Mouse (Mus musculus): ENCODE results near the gene Zfc3h1. TPM values are rescaled to one million over a fixed set of nuclear protein-coding genes. Genes with fewer than 3 reads are reported as not detected.

The Zfc3h1 gene
- polyA plus RNA-seq, 1 experiment from 2014 or later = 16.5 TPM

DNA sequence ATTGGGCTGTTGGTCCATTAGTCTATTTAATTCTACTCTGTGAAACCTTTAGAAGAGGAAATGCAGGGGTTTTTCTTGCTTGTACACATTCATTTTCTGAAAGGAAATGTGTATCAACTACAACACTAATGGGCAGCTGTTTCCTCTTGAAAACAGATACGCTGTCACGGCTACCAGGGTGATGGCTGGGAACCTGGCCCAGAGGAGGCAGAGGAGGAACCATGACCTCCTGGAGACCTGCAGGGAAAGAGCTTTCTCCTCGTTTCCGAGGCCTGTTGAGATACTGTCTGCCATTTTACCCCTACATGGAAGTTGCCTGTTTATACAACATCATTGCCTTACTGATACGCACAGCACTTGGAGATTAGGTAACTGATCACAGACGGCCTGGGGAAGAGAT is 81.0 kb downstream of the Zfc3h1 start:
- 41% methylated on average over 6 of the region's 6 CpGs for WGBS
- no peak overlapping the region for H3K27ac ChIP-seq

GRCm38 (mm10) chr10:115467985-115468384 is 83.2 kb downstream of the Zfc3h1 start:
- 87% methylated on average over 8 of the region's 8 CpGs for WGBS

More for the DNA sequence above, 81.0 kb downstream of the Zfc3h1 start:
- H3K4me2 ChIP-seq = no peak overlapping the region
- no peak overlapping the region for H3K4me3 ChIP-seq (replicated peaks)
- no peaks in the 10 kb centered on the region for H3K27me3 ChIP-seq (replicated peaks)
- no peaks in the 10 kb centered on the region for H3K9me3 ChIP-seq
- H3K36me3 ChIP-seq = no peaks in the 10 kb centered on the region
- ATAC-seq (ENCODE audit: insufficient read depth, low FRiP score, low read depth) = no peak
- no peak overlapping the region for H3K9ac ChIP-seq
- H3K4me1 ChIP-seq = no peaks in the 10 kb centered on the region

DNA sequence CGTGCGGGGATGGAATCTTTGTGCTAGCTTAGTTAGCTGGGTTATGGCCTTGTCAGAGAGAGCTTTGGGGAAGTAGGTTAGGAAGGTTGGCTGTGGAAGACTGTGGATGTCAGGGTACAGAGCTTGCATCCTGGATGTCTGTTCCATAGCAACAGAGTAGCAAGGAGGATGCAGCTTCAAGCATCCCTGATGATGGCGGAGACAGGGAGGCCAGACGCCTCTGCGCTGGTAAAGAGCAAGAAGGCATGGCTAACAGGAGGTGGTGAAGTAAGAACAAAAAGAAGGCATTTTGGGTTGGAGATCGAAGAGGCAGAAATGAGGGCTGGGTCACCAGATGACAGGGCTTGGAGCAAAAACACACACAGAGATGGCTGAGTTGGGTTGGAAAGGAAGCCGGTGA is 83.9 kb downstream of the Zfc3h1 start:
- Histone ChIP-seq H3K4me1 (no peaks in the 10 kb centered on the region), H3K4me2 (no peak overlapping the region), H3K36me3 (no peaks in the 10 kb centered on the region), H3K27ac (no peak overlapping the region), H3K9ac (no peak overlapping the region), H3K27me3 (replicated peaks) (no peaks in the 10 kb centered on the region), H3K4me3 (replicated peaks) (no peak overlapping the region), H3K9me3 (no peaks in the 10 kb centered on the region)
- no peak for ATAC-seq (ENCODE audit: insufficient read depth, low FRiP score, low read depth)
- WGBS = 65% methylated on average over 7 of the region's 7 CpGs

More at GRCm38 (mm10) chr10:115467985-115468384, 83.2 kb downstream of the Zfc3h1 start:
- no peak for ATAC-seq (ENCODE audit: insufficient read depth, low FRiP score, low read depth)
- H3K9ac ChIP-seq = no peak overlapping the region
- no peaks in the 10 kb centered on the region for H3K36me3 ChIP-seq
- H3K4me2 ChIP-seq = no peak overlapping the region
- H3K27ac ChIP-seq = no peak overlapping the region
- H3K4me3 ChIP-seq (replicated peaks) = no peak overlapping the region
- no peaks in the 10 kb centered on the region for H3K9me3 ChIP-seq
- no peaks in the 10 kb centered on the region for H3K27me3 ChIP-seq (replicated peaks)
- no peaks in the 10 kb centered on the region for H3K4me1 ChIP-seq

DNA sequence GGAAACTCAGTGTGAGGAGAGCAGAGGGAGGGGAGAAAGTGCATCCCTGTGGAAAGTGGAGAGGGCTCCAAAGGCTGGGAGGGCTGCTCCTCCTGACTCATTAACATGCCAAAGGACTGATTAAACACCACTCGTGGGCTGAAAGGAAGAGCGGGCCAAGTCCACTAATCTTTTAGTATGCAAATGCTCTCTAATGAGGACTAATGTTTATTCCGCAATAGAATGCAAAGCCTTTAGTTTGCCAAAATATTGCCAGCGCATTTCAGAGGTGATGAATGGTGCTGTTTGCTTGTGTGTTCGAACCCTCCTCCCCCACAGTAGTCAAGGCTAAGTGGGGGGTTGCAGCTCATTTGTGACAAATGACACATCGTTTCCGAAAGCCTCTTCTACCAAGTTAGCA is 84.3 kb downstream of the Zfc3h1 start:
- no peak overlapping the region for H3K4me2 ChIP-seq
- H3K27ac ChIP-seq = no peak overlapping the region
- no peaks in the 10 kb centered on the region for H3K27me3 ChIP-seq (replicated peaks)
- no peaks in the 10 kb centered on the region for H3K36me3 ChIP-seq
- no peak overlapping the region for H3K4me3 ChIP-seq (replicated peaks)
- 33% methylated on average over 7 of the region's 7 CpGs for WGBS
- no peak for ATAC-seq (ENCODE audit: insufficient read depth, low FRiP score, low read depth)
- no peaks in the 10 kb centered on the region for H3K9me3 ChIP-seq
- no peaks in the 10 kb centered on the region for H3K4me1 ChIP-seq
- H3K9ac ChIP-seq = no peak overlapping the region

DNA sequence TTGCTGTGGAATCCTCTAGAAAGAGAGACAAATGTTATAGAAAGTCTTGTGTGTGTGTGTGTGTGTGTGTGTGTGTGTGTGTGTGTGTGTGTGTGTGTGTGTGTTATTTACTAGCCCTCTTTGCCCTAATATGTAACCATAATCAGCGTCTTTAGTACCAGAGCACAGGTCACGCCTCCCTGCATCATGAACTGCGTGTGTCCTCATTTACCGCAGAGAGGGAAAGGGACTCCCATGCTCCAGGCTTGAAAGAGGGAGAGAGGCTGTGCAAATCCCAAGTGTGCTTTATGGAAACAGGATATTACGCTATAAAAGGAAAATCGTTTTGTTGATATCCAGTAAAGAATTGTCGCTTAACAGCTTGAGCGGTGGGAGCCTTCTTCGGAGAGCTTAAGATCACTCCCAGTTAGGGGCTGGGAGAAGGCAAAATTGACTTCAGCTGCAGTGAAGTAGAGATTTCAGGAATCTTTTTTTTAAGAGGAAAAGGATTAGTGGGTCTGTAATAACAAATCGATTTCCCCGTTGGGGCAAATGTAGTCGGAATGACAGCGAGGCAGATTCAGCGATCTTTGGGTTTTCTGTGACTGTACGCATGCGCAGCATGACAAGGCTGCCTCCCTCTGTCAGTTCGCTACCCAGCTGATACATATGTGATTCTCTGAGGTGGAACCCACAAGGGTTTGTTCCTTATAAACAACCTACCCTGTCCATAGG is 86.0 kb downstream of the Zfc3h1 start:
- H3K9me3 ChIP-seq = no peaks in the 10 kb centered on the region
- H3K36me3 ChIP-seq = no peaks in the 10 kb centered on the region
- H3K27ac ChIP-seq = no peak overlapping the region
- H3K4me1 ChIP-seq = no peaks in the 10 kb centered on the region
- WGBS = 41% methylated on average over 17 of the region's 17 CpGs
- H3K4me2 ChIP-seq = peak overlapping the region; percentile 43
- no peak for ATAC-seq (ENCODE audit: insufficient read depth, low FRiP score, low read depth)
- peak overlapping the region; percentile 30 for H3K4me3 ChIP-seq (replicated peaks)
- no peak overlapping the region for H3K9ac ChIP-seq
- H3K27me3 ChIP-seq (replicated peaks) = no peaks in the 10 kb centered on the region

- Histone ChIP-seq H3K36me3 (no peaks in the 10 kb centered on the region), H3K9ac (no peak overlapping the region), H3K9me3 (no peaks in the 10 kb centered on the region), H3K27me3 (replicated peaks) (no peaks in the 10 kb centered on the region), H3K4me3 (replicated peaks) (no peak overlapping the region), H3K4me1 (no peaks in the 10 kb centered on the region), H3K27ac (no peak overlapping the region), H3K4me2 (no peak overlapping the region)
- 80% methylated on average over 6 of the region's 6 CpGs for WGBS
- ATAC-seq (ENCODE audit: insufficient read depth, low FRiP score, low read depth) = no peak
These were observed 88.6 kb downstream of the Zfc3h1 start for GRCm38 (mm10) chr10:115473213-115473961.

- ATAC-seq (ENCODE audit: insufficient read depth, low FRiP score, low read depth) = no peak
- Histone ChIP-seq H3K9ac (no peak overlapping the region), H3K27ac (no peak overlapping the region), H3K4me3 (replicated peaks) (no peak overlapping the region), H3K36me3 (no peaks in the 10 kb centered on the region), H3K4me1 (no peaks in the 10 kb centered on the region), H3K27me3 (replicated peaks) (no peaks in the 10 kb centered on the region), H3K4me2 (no peak overlapping the region), H3K9me3 (no peaks in the 10 kb centered on the region)
- WGBS = 71% methylated on average over 7 of the region's 7 CpGs
These were observed 90.3 kb downstream of the Zfc3h1 start for GRCm38 (mm10) chr10:115475000-115475550.

- Histone ChIP-seq H3K4me1 (no peaks in the 10 kb centered on the region), H3K9me3 (no peaks in the 10 kb centered on the region), H3K4me2 (no peak overlapping the region), H3K4me3 (replicated peaks) (no peak overlapping the region), H3K9ac (no peak overlapping the region), H3K27me3 (replicated peaks) (no peaks in the 10 kb centered on the region), H3K27ac (no peak overlapping the region), H3K36me3 (no peaks in the 10 kb centered on the region)
- ATAC-seq (ENCODE audit: insufficient read depth, low FRiP score, low read depth) = no peak
- WGBS = 88% methylated on average over 9 of the region's 9 CpGs
These were observed 91.7 kb downstream of the Zfc3h1 start for GRCm38 (mm10) chr10:115476506-115476905.

- Histone ChIP-seq H3K4me1 (no peaks in the 10 kb centered on the region), H3K36me3 (no peaks in the 10 kb centered on the region), H3K9ac (no peak overlapping the region), H3K27ac (no peak overlapping the region), H3K4me2 (peak overlapping the region; percentile 45), H3K27me3 (replicated peaks) (no peaks in the 10 kb centered on the region), H3K4me3 (replicated peaks) (no peak overlapping the region; the same call in 1 of the 2 replicates), H3K9me3 (no peaks in the 10 kb centered on the region)
- ATAC-seq (ENCODE audit: insufficient read depth, low FRiP score, low read depth) = peak; percentile 18; the same call in 1 of the 2 replicates
- WGBS = 22% methylated on average over 19 of the region's 20 CpGs
These were observed 93.8 kb downstream of the Zfc3h1 start for GRCm38 (mm10) chr10:115478441-115479141.
